Mouse (Mus musculus): ENCODE measurements around the gene Sptan1.

- TF ChIP-seq POLR2A (IDR thresholded peaks at IDR 0.05; ENCODE audit: borderline replicate concordance, extremely low read depth, insufficient read depth, insufficient read length, poor library complexity, severe bottlenecking) (no peak), CTCF (IDR thresholded peaks at IDR 0.05; ENCODE audit: borderline replicate concordance, extremely low read depth, insufficient read depth, insufficient read length) (no peak)
Observed at GRCm38 (mm10) chr2:30072875-30073274, 107.5 kb downstream of the Sptan1 start.

Measured in brain, embryonic 14.5 days (tissue).